Mouse (Mus musculus) hindbrain, embryonic 13.5 days (tissue): Measurements from ENCODE around the gene Dbnl. TPM values are rescaled to one million over a fixed set of nuclear protein-coding genes. Genes with fewer than 3 reads are reported as not detected.
"Not testable (repeated sequence)": the region's sequence is repeated elsewhere in the genome, so short reads cannot be mapped to it uniquely, and the experiment has no call there.

Source experiments
- ATAC-seq: fragments of 200-750 bp; cut with Nextera tagmentation; 2 replicates; pipeline ENCODE4 v1.8.0; 2017; ENCODE audit warnings: moderate TSS enrichment; ENCODE audit not compliant: low FRiP score
- H3K27ac ChIP-seq: fragments of 300-500 bp; sonication (generic); 2 replicates; pipeline ENCODE4 v1.5.1; 2015; ENCODE audit warnings: inconsistent platforms, mild to moderate bottlenecking, moderate library complexity
- H3K27me3 ChIP-seq: fragments of 300-500 bp; sonication (generic); 2 replicates; pipeline ENCODE4 v1.6.1; 2015; ENCODE audit warnings: mild to moderate bottlenecking, inconsistent platforms
- H3K36me3 ChIP-seq: fragments of 300-500 bp; sonication (generic); 2 replicates; pipeline ENCODE4 v1.6.1; 2015; ENCODE audit warnings: mild to moderate bottlenecking, inconsistent platforms
- H3K4me1 ChIP-seq: fragments of 300-500 bp; sonication (generic); replicated peaks from 2 replicates; pipeline ENCODE4 v1.6.1; 2015; ENCODE audit warnings: inconsistent platforms
- H3K4me2 ChIP-seq: fragments of 300-500 bp; sonication (generic); 2 replicates; pipeline ENCODE4 v1.6.1; 2015; ENCODE audit warnings: inconsistent platforms, mild to moderate bottlenecking, moderate library complexity
- H3K4me3 ChIP-seq: fragments of 300-500 bp; sonication (generic); 2 replicates; pipeline ENCODE4 v1.5.1; 2015; ENCODE audit warnings: mild to moderate bottlenecking, inconsistent platforms
- H3K9ac ChIP-seq: fragments of 300-500 bp; sonication (generic); 2 replicates; pipeline ENCODE4 v1.6.1; 2015; ENCODE audit warnings: mild to moderate bottlenecking, inconsistent platforms
- H3K9me3 ChIP-seq: fragments of 300-500 bp; sonication (generic); 2 replicates; pipeline ENCODE4 v1.6.1; 2016; ENCODE audit warnings: inconsistent platforms
- WGBS: fragments of 180-500 bp; shearing (Covaris S2); methylation state at CpG from one replicate; pipeline ENCODE4 v1.1.7; 2015; 5-methylcytosine and 5-hydroxymethylcytosine counted together
- polyA plus RNA-seq: library from polyadenylated mRNA; unstranded; fragments of >200 nt; fragmentation: Nextera tagmentation; extraction: Ambion mirVana; gene quantifications from 2 replicates; pipeline ENCODE4 v1.2.1, GENCODE M21; 2015

Gene Dbnl
- polyA plus RNA-seq, 1 experiment from 2014 or later = 142 TPM

GRCm38 (mm10) chr11:5797928-5798327 lies 9.6 kb downstream of the Dbnl start:
- H3K9me3 ChIP-seq = no peaks in the 10 kb centered on the region
- H3K4me3 ChIP-seq = no peak overlapping the region
- 97% methylated on average over 5 of the region's 5 CpGs for WGBS
- no peak overlapping the region for H3K4me2 ChIP-seq
- no peak overlapping the region for H3K9ac ChIP-seq
- H3K27ac ChIP-seq = no peak overlapping the region
- H3K27me3 ChIP-seq = no peaks in the 10 kb centered on the region
- H3K36me3 ChIP-seq = peaks cover 84% of the 10 kb centered on the region
- ATAC-seq = no peak
- peaks cover under 1% of the 10 kb centered on the region; the same call in 1 of the 2 replicates for H3K4me1 ChIP-seq

- no peak for ATAC-seq
- H3K9ac ChIP-seq = no peak overlapping the region; the same call in 1 of the 2 replicates
- no peak overlapping the region for H3K27ac ChIP-seq
- 89% methylated on average over 17 of the region's 17 CpGs for WGBS
- H3K4me2 ChIP-seq = no peak overlapping the region
- no peaks in the 10 kb centered on the region for H3K9me3 ChIP-seq
- H3K27me3 ChIP-seq = no peaks in the 10 kb centered on the region
- H3K4me1 ChIP-seq = peaks cover 7% of the 10 kb centered on the region
- H3K4me3 ChIP-seq = no peak overlapping the region
- peaks cover 67% of the 10 kb centered on the region for H3K36me3 ChIP-seq
Observed at GRCm38 (mm10) chr11:5799621-5800490, 11.6 kb downstream of the Dbnl start.

DNA sequence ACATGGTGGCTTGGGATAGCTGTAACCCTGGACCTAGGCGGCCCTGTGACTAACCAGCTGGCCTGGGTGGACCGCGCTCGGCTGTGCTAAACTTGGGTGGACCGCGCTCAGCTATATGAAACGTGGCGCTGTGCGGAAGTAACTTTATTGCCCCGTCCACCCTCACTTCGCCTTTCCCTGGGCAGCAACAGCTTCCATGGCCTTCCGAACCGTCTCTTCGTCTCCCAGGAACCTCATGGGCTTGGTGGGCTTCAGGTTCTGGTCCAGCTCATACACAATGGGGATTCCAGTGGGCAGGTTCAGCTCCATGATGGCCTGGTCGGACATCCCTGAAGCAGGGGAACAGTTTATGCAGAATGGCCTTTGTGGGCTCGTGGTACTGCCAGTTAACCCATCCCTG lies 13.2 kb downstream of the Dbnl start:
- no peak for ATAC-seq
- peaks cover 7% of the 10 kb centered on the region for H3K4me1 ChIP-seq
- no peak overlapping the region for H3K9ac ChIP-seq
- 96% methylated on average over 16 of the region's 16 CpGs for WGBS
- H3K9me3 ChIP-seq = no peaks in the 10 kb centered on the region
- H3K27ac ChIP-seq = no peak overlapping the region
- no peaks in the 10 kb centered on the region for H3K27me3 ChIP-seq
- H3K4me2 ChIP-seq = no peak overlapping the region
- peaks cover 50% of the 10 kb centered on the region for H3K36me3 ChIP-seq
- no peak overlapping the region for H3K4me3 ChIP-seq

- ATAC-seq = no peak
- 67% methylated on average over 12 of the region's 12 CpGs for WGBS
- peaks cover 7% of the 10 kb centered on the region for H3K4me1 ChIP-seq
Observed at GRCm38 (mm10) chr11:5802005-5802404, 13.7 kb downstream of the Dbnl start.

GRCm38 (mm10) chr11:5802457-5803217 lies 14.3 kb downstream of the Dbnl start:
- 80% methylated on average over 8 of the region's 8 CpGs for WGBS
- Histone ChIP-seq H3K4me3 (no peak overlapping the region), H3K27ac (no peak overlapping the region), H3K4me2 (no peak overlapping the region), H3K27me3 (no peaks in the 10 kb centered on the region), H3K9ac (no peak overlapping the region), H3K9me3 (no peaks in the 10 kb centered on the region), H3K4me1 (peaks cover 7% of the 10 kb centered on the region), H3K36me3 (peaks cover 39% of the 10 kb centered on the region)
- ATAC-seq = no peak

More at GRCm38 (mm10) chr11:5802005-5802404, 13.7 kb downstream of the Dbnl start:
- no peak overlapping the region for H3K4me3 ChIP-seq
- H3K9ac ChIP-seq = no peak overlapping the region
- H3K27ac ChIP-seq = no peak overlapping the region
- no peak overlapping the region for H3K4me2 ChIP-seq
- no peaks in the 10 kb centered on the region for H3K27me3 ChIP-seq
- H3K9me3 ChIP-seq = no peaks in the 10 kb centered on the region
- peaks cover 45% of the 10 kb centered on the region for H3K36me3 ChIP-seq

GRCm38 (mm10) chr11:5803551-5803981 lies 15.3 kb downstream of the Dbnl start, which contains the start of gene Pgam2:
Pgam2 (minus strand) TSS chr11:5803733.
- Histone ChIP-seq H3K4me2 (no peak within 1 kb of the TSS), H3K9me3 (no peaks in the 10 kb centered on the region), H3K4me3 (no peak within 1 kb of the TSS), H3K27me3 (no peaks in the 10 kb centered on the region), H3K9ac (no peak within 1 kb of the TSS), H3K4me1 (peaks cover 7% of the 10 kb centered on the region), H3K36me3 (peaks cover 31% of the 10 kb centered on the region), H3K27ac (no peak within 1 kb of the TSS)
- WGBS = 58% methylated on average over 8 of the region's 8 CpGs
- no peak for ATAC-seq

DNA sequence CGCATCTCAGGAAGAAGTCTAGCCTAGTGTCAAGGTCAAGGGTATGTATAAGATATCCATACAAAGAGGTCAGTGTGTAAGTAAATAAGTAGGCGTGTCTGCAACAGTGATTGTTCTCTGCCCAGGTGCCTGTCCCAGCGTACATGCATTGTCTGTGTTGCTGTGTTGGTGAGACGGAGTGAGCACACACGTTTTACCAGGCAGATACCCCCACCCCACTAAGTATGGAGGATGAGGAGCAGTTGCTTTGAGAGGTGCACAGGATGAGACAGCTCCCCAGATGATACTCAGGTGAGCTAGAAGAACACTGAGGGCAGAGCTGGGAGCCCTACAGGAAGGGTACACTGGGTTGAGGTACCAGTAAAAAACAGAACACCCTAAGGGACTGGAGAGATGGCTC lies 15.9 kb downstream of the Dbnl start:
- no peaks in the 10 kb centered on the region for H3K27me3 ChIP-seq
- H3K4me3 ChIP-seq = no peak overlapping the region
- no peak overlapping the region for H3K27ac ChIP-seq
- no peak overlapping the region for H3K4me2 ChIP-seq
- peaks cover 25% of the 10 kb centered on the region for H3K36me3 ChIP-seq
- peaks cover 7% of the 10 kb centered on the region for H3K4me1 ChIP-seq
- H3K9me3 ChIP-seq = no peaks in the 10 kb centered on the region
- no peak overlapping the region for H3K9ac ChIP-seq
- WGBS = 78% methylated on average over 5 of the region's 5 CpGs
- no peak for ATAC-seq

DNA sequence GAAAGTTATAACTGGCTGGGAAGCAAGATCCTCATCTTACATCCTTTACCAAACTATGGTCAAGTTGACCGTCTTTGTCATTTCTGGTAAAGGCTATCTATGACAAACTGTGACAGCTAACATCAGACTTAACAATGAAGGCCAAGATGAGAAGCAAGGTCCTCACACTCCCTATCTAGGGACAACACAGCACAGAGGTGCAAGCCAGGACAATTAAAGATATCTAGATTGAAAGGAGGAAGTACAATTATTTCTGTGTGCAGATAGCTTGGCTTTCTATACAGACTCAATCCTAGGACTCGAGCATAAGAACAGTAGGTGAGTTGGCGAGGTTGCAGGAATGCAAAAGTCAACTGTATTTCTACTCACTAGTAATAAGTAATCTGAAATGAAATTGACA lies 17.4 kb downstream of the Dbnl start:
- Histone ChIP-seq H3K9ac (no peak overlapping the region), H3K9me3 (no peaks in the 10 kb centered on the region), H3K4me3 (no peak overlapping the region), H3K4me2 (no peak overlapping the region), H3K27ac (no peak overlapping the region), H3K27me3 (no peaks in the 10 kb centered on the region), H3K36me3 (peaks cover 10% of the 10 kb centered on the region), H3K4me1 (peaks cover 7% of the 10 kb centered on the region)
- no peak for ATAC-seq
- WGBS = 90% methylated on average over 3 of the region's 3 CpGs

- Histone ChIP-seq H3K27ac (no peak overlapping the region), H3K4me3 (no peak overlapping the region), H3K4me2 (no peak overlapping the region), H3K9ac (no peak overlapping the region), H3K27me3 (no peaks in the 10 kb centered on the region), H3K36me3 (no peaks in the 10 kb centered on the region), H3K9me3 (no peaks in the 10 kb centered on the region), H3K4me1 (peaks cover 6% of the 10 kb centered on the region)
- ATAC-seq = no peak
- WGBS = 87% methylated on average over 9 of the region's 9 CpGs
Observed at GRCm38 (mm10) chr11:5807956-5808355, 19.7 kb downstream of the Dbnl start.

DNA sequence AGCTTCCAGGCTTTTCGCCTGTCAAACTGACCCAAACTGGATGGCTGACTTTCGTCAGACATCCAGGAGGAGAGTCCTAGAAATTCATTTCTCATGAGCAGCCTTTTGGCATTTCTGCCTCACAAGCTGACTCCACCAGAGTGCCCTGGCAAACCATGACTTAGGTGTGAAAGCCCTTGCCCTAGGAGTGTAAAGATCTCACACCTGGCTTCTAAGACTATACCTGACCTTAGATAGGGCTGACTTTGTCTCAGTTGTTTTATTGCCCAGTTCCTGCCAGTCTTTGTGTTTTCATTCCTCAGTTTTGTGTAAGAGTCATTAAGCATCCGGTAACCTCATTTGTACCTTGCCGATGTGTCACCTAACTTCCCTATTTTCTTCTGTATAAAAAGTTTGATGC lies 21.2 kb downstream of the Dbnl start:
- not testable (repeated sequence) for H3K4me1 ChIP-seq, H3K36me3 ChIP-seq, ATAC-seq, H3K9ac ChIP-seq, H3K4me3 ChIP-seq, H3K9me3 ChIP-seq, H3K4me2 ChIP-seq, H3K27me3 ChIP-seq, H3K27ac ChIP-seq
- 91% methylated on average over 4 of the region's 4 CpGs for WGBS

DNA sequence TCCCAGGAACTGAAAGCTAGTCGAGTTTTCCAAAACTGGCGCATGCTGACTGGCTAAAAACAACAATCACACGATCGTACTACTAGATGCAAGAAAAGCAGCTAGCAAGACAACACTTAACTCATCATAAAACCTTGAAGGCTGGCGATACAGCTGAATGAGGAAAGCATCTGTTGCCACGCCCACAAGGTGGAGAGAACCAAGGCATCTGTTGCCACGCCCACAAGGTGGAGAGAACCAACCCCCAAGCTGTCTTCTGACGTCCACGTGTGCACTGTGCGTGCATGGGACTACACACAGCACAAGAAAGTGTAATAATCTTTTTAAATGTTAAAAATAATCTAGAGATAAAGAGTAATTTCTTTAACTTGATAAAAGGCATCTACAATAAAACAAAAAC lies 25.1 kb downstream of the Dbnl start:
- no peak for ATAC-seq

GRCm38 (mm10) chr11:5819223-5819622 lies 30.9 kb downstream of the Dbnl start:
- Histone ChIP-seq H3K27ac (no peak overlapping the region), H3K9ac (no peak overlapping the region), H3K4me2 (no peak overlapping the region), H3K4me3 (no peak overlapping the region), H3K27me3 (no peaks in the 10 kb centered on the region), H3K36me3 (no peaks in the 10 kb centered on the region), H3K9me3 (no peaks in the 10 kb centered on the region), H3K4me1 (no peaks in the 10 kb centered on the region)
- WGBS = 67% methylated on average over 2 of the region's 2 CpGs
- ATAC-seq = no peak

More for the DNA sequence above, 25.1 kb downstream of the Dbnl start:
- H3K4me1 ChIP-seq = no peaks in the 10 kb centered on the region
- H3K9me3 ChIP-seq = peaks cover 5% of the 10 kb centered on the region; the same call in 1 of the 2 replicates
- no peak overlapping the region for H3K9ac ChIP-seq
- no peak overlapping the region for H3K4me3 ChIP-seq
- H3K27ac ChIP-seq = no peak overlapping the region
- WGBS = 79% methylated on average over 10 of the region's 10 CpGs
- H3K36me3 ChIP-seq = no peaks in the 10 kb centered on the region
- no peak overlapping the region for H3K4me2 ChIP-seq
- H3K27me3 ChIP-seq = no peaks in the 10 kb centered on the region
